Mouse (Mus musculus): ENCODE data around the gene Spaca7. TPM values are rescaled to one million over a fixed set of nuclear protein-coding genes. Genes with fewer than 3 reads are reported as not detected.
"Not testable (repeated sequence)": the region's sequence is repeated elsewhere in the genome, so short reads cannot be mapped to it uniquely, and the experiment has no call there.

Gene Spaca7
- total RNA-seq, 1 experiment from 2014 or later = not detected

GRCm38 (mm10) chr8:12583785-12584184 lies 11.0 kb downstream of the Spaca7 start:
- ATAC-seq (replicated peaks; ENCODE audit: insufficient number of reproducible peaks, low FRiP score, low TSS enrichment, poor library complexity, severe bottlenecking) = no peak

GRCm38 (mm10) chr8:12607223-12607622 lies 34.4 kb downstream of the Spaca7 start:
- ATAC-seq (replicated peaks; ENCODE audit: insufficient number of reproducible peaks, low FRiP score, low TSS enrichment, poor library complexity, severe bottlenecking) = no peak

- no peak for ATAC-seq (replicated peaks; ENCODE audit: insufficient number of reproducible peaks, low FRiP score, low TSS enrichment, poor library complexity, severe bottlenecking)
Measured at GRCm38 (mm10) chr8:12608810-12609209, 36.0 kb downstream of the Spaca7 start.

- no peak for ATAC-seq (replicated peaks; ENCODE audit: insufficient number of reproducible peaks, low FRiP score, low TSS enrichment, poor library complexity, severe bottlenecking)
Measured at GRCm38 (mm10) chr8:12609752-12610449, 37.1 kb downstream of the Spaca7 start.

- ATAC-seq (replicated peaks; ENCODE audit: insufficient number of reproducible peaks, low FRiP score, low TSS enrichment, poor library complexity, severe bottlenecking) = no peak
Measured at GRCm38 (mm10) chr8:12613201-12613600, 40.4 kb downstream of the Spaca7 start.

- not testable (repeated sequence) for ATAC-seq (replicated peaks; ENCODE audit: insufficient number of reproducible peaks, low FRiP score, low TSS enrichment, poor library complexity, severe bottlenecking)
Measured at GRCm38 (mm10) chr8:12617369-12617768, 44.5 kb downstream of the Spaca7 start.

- ATAC-seq (replicated peaks; ENCODE audit: insufficient number of reproducible peaks, low FRiP score, low TSS enrichment, poor library complexity, severe bottlenecking) = no peak
Measured at GRCm38 (mm10) chr8:12621550-12622222, 48.9 kb downstream of the Spaca7 start.

GRCm38 (mm10) chr8:12625890-12626289 lies 53.1 kb downstream of the Spaca7 start:
- ATAC-seq (replicated peaks; ENCODE audit: insufficient number of reproducible peaks, low FRiP score, low TSS enrichment, poor library complexity, severe bottlenecking) = no peak

GRCm38 (mm10) chr8:12629079-12629478 lies 56.2 kb downstream of the Spaca7 start:
- no peak for ATAC-seq (replicated peaks; ENCODE audit: insufficient number of reproducible peaks, low FRiP score, low TSS enrichment, poor library complexity, severe bottlenecking)

GRCm38 (mm10) chr8:12635366-12635765 lies 62.5 kb downstream of the Spaca7 start:
- ATAC-seq (replicated peaks; ENCODE audit: insufficient number of reproducible peaks, low FRiP score, low TSS enrichment, poor library complexity, severe bottlenecking) = no peak

- ATAC-seq (replicated peaks; ENCODE audit: insufficient number of reproducible peaks, low FRiP score, low TSS enrichment, poor library complexity, severe bottlenecking) = no peak
Measured at GRCm38 (mm10) chr8:12638446-12638845, 65.6 kb downstream of the Spaca7 start.

- ATAC-seq (replicated peaks; ENCODE audit: insufficient number of reproducible peaks, low FRiP score, low TSS enrichment, poor library complexity, severe bottlenecking) = no peak
Measured at GRCm38 (mm10) chr8:12641527-12641926, 68.7 kb downstream of the Spaca7 start.

- no peak for ATAC-seq (replicated peaks; ENCODE audit: insufficient number of reproducible peaks, low FRiP score, low TSS enrichment, poor library complexity, severe bottlenecking)
Measured at GRCm38 (mm10) chr8:12644341-12644740, 71.5 kb downstream of the Spaca7 start.

GRCm38 (mm10) chr8:12644894-12645293 lies 72.1 kb downstream of the Spaca7 start:
- no peak for ATAC-seq (replicated peaks; ENCODE audit: insufficient number of reproducible peaks, low FRiP score, low TSS enrichment, poor library complexity, severe bottlenecking)

GRCm38 (mm10) chr8:12646536-12646935 lies 73.7 kb downstream of the Spaca7 start:
- no peak for ATAC-seq (replicated peaks; ENCODE audit: insufficient number of reproducible peaks, low FRiP score, low TSS enrichment, poor library complexity, severe bottlenecking)

- no peak for ATAC-seq (replicated peaks; ENCODE audit: insufficient number of reproducible peaks, low FRiP score, low TSS enrichment, poor library complexity, severe bottlenecking)
Measured at GRCm38 (mm10) chr8:12648951-12649350, 76.1 kb downstream of the Spaca7 start.

Other genes with a start within 250 kb of the Spaca7 start
- not detected in 3 replicates for gene Sox1, start 177.7 kb upstream of the Spaca7 start, total RNA-seq (2017)
- 45.9 to 66.4 TPM (median 53.4 TPM) in 3 replicates for gene Tubgcp3, start 99.2 kb downstream of the Spaca7 start, total RNA-seq (2017)
- gene Atp11a, start 184.0 kb downstream of the Spaca7 start, total RNA-seq (2017) = 14.4 to 19.7 TPM (median 18.2 TPM) in 3 replicates

All from monocyte, adult 5-6 weeks (primary cell).